Mouse (Mus musculus): ENCODE data around the gene Amer2. TPM values are rescaled to one million over a fixed set of nuclear protein-coding genes. Genes with fewer than 3 reads are reported as not detected.

Amer2 gene
- polyA plus RNA-seq, 1 experiment from 2014 or later = 0.34 TPM

DNA sequence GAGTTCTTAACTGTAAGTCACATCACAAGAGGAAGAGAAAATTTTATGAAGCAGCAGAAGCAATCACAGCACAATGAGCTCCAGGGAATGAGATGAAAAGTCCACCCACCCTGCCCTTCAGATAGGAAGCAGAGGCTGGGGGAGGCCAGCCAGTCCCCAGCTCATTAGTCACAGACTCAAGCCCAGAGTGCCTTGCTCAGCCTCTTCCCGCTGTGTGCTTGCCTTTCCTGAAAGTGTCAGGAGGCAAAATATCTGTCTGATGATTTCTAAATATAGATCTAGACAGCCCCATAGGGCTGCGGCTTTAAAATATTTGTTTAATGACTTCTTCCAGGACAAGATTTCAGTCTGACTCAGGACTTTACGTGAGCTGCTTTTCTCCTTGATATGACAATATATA lies 54.8 kb downstream of the Amer2 start:
- Histone ChIP-seq H3K9me3 (replicated peaks; ENCODE audit: control insufficient read depth, low read length) (no peaks in the 10 kb centered on the region), H3K4me2 (ENCODE audit: low read depth, low read length) (no peak overlapping the region), H3K4me1 (ENCODE audit: control insufficient read depth, low read depth, low read length) (no peaks in the 10 kb centered on the region), H3K4me3 (ENCODE audit: low read depth, low read length) (no peak overlapping the region), H3K27me3 (ENCODE audit: control insufficient read depth, insufficient read depth, low read depth, low read length) (no peaks in the 10 kb centered on the region), H3K9ac (ENCODE audit: low read depth, low read length) (no peak overlapping the region), H3K27ac (ENCODE audit: low read length) (no peak overlapping the region), H3K36me3 (ENCODE audit: control insufficient read depth, insufficient read depth) (no peaks in the 10 kb centered on the region)
- no peak for ATAC-seq (ENCODE audit: low read depth)
- 51% methylated on average over 3 of the region's 3 CpGs for WGBS (ENCODE audit: insufficient replicate concordance)

DNA sequence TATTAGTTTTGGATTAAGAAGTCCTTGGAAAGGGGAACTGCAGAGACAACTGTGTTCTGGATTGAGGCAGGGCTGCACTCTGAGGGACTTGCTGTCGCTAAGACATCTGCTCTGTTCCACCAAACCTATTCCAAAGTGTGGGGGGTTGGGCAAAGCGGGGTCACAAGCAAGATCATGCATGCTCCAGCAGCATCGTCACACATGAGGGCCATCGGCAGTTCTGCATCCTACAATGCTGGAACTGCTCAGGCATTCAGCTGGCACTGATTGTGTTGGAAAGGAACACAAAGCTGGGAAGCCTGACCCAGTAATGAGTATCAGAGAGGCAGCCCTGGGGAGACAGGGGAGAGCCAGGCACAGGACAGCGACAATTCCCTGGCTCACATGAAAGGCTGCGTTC lies 56.5 kb downstream of the Amer2 start:
- H3K4me3 ChIP-seq (ENCODE audit: low read depth, low read length) = no peak overlapping the region
- no peak for ATAC-seq (ENCODE audit: low read depth)
- H3K36me3 ChIP-seq (ENCODE audit: control insufficient read depth, insufficient read depth) = no peaks in the 10 kb centered on the region
- no peak overlapping the region for H3K4me2 ChIP-seq (ENCODE audit: low read depth, low read length)
- H3K4me1 ChIP-seq (ENCODE audit: control insufficient read depth, low read depth, low read length) = no peaks in the 10 kb centered on the region
- H3K27me3 ChIP-seq (ENCODE audit: control insufficient read depth, insufficient read depth, low read depth, low read length) = no peaks in the 10 kb centered on the region
- 63% methylated on average over 6 of the region's 6 CpGs for WGBS (ENCODE audit: insufficient replicate concordance)
- H3K27ac ChIP-seq (ENCODE audit: low read length) = no peak overlapping the region
- H3K9me3 ChIP-seq (replicated peaks; ENCODE audit: control insufficient read depth, low read length) = no peaks in the 10 kb centered on the region
- no peak overlapping the region for H3K9ac ChIP-seq (ENCODE audit: low read depth, low read length)

DNA sequence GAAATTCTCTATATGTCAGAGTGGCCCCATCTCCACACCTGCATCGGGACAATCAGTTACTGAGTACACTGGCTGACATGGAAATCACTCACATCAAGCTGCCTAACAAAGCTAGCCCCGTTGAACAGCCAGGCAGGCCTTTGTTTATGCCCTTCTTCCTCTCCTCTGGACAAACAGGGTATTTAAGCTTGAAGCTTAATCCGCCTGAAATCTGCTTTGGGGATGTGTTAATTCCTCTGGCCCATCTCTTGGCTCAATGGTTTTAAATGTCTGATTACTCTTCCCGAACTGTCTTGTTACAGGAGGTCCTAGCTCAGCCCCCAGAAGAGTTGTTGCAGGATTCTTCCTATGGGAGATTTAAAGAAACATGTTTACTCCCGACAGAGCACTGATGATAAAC lies 58.5 kb downstream of the Amer2 start:
- no peaks in the 10 kb centered on the region for H3K4me1 ChIP-seq (ENCODE audit: control insufficient read depth, low read depth, low read length)
- H3K9me3 ChIP-seq (replicated peaks; ENCODE audit: control insufficient read depth, low read length) = no peaks in the 10 kb centered on the region
- no peak overlapping the region for H3K4me3 ChIP-seq (ENCODE audit: low read depth, low read length)
- H3K27me3 ChIP-seq (ENCODE audit: control insufficient read depth, insufficient read depth, low read depth, low read length) = no peaks in the 10 kb centered on the region
- ATAC-seq (ENCODE audit: low read depth) = no peak
- H3K9ac ChIP-seq (ENCODE audit: low read depth, low read length) = no peak overlapping the region
- 46% methylated on average over 5 of the region's 5 CpGs for WGBS (ENCODE audit: insufficient replicate concordance)
- no peak overlapping the region for H3K27ac ChIP-seq (ENCODE audit: low read length)
- H3K4me2 ChIP-seq (ENCODE audit: low read depth, low read length) = no peak overlapping the region
- no peaks in the 10 kb centered on the region for H3K36me3 ChIP-seq (ENCODE audit: control insufficient read depth, insufficient read depth)

DNA sequence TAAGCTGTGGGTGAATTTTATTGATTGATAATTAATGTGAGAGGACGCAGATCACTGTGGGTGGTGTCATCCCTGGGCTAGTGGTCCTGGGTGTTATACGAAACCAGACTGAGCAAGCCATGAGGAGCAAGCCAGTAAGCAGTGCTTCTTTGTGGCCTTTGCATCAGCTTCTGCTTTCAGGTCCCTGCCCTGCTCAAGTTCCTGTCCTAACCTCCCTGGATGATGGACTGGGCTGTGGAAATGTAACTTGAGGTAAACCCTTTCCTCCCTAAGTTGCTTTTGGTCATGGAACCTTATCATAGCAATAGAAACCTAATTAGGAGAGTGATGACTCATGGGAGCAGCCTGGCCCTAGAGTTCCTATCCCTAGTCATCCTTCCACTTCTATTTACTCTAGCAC lies 59.1 kb downstream of the Amer2 start:
- Histone ChIP-seq H3K9me3 (replicated peaks; ENCODE audit: control insufficient read depth, low read length) (no peaks in the 10 kb centered on the region), H3K4me2 (ENCODE audit: low read depth, low read length) (no peak overlapping the region), H3K4me3 (ENCODE audit: low read depth, low read length) (no peak overlapping the region), H3K27ac (ENCODE audit: low read length) (no peak overlapping the region), H3K36me3 (ENCODE audit: control insufficient read depth, insufficient read depth) (no peaks in the 10 kb centered on the region), H3K9ac (ENCODE audit: low read depth, low read length) (no peak overlapping the region), H3K27me3 (ENCODE audit: control insufficient read depth, insufficient read depth, low read depth, low read length) (no peaks in the 10 kb centered on the region), H3K4me1 (ENCODE audit: control insufficient read depth, low read depth, low read length) (no peaks in the 10 kb centered on the region)
- no peak for ATAC-seq (ENCODE audit: low read depth)
- 43% methylated on average over 2 of the region's 2 CpGs for WGBS (ENCODE audit: insufficient replicate concordance)

DNA sequence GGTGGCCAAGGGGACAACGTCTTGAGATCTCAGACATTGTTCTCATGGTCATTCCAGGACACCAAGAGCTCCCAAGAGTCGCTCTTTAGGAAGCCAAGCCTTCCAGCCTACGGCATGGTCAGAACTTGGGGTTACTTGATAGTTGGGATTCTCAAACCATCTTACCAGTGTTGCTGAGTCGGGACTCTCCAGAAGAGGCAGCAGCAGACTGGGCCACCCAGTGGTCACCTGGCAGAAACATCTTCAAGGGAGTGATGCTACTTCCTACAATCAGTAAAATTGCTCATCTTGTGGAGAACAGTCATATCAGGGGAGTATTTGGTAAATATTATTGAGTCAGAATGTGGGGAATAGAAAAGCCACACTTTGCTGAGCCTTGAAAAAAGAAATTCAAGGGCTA lies 62.5 kb downstream of the Amer2 start:
- Histone ChIP-seq H3K9ac (ENCODE audit: low read depth, low read length) (no peak overlapping the region), H3K27me3 (ENCODE audit: control insufficient read depth, insufficient read depth, low read depth, low read length) (no peaks in the 10 kb centered on the region), H3K4me1 (ENCODE audit: control insufficient read depth, low read depth, low read length) (no peaks in the 10 kb centered on the region), H3K4me3 (ENCODE audit: low read depth, low read length) (no peak overlapping the region), H3K9me3 (replicated peaks; ENCODE audit: control insufficient read depth, low read length) (no peaks in the 10 kb centered on the region), H3K36me3 (ENCODE audit: control insufficient read depth, insufficient read depth) (no peaks in the 10 kb centered on the region), H3K4me2 (ENCODE audit: low read depth, low read length) (no peak overlapping the region), H3K27ac (ENCODE audit: low read length) (no peak overlapping the region)
- ATAC-seq (ENCODE audit: low read depth) = no peak
- 41% methylated on average over 4 of the region's 4 CpGs for WGBS (ENCODE audit: insufficient replicate concordance)

DNA sequence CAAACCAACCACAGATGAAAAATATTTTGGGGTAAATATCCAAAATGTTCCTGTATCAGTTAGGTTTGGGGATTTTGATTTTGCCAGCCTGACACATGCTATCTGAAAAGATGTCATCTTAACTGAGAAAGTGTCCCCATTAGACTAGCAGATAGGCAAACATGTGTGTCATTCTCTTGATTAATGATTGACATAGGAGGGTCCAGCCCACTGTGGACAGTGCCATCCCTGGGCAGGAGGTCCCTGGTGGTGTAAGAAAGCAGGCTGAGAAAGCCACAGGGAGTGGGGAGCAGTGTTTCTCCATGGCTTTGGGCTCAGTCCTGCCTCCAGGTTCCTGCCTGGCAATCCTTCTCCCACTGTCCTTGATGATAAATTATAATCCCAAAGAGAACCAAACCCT lies 63.3 kb downstream of the Amer2 start:
- no peaks in the 10 kb centered on the region for H3K9me3 ChIP-seq (replicated peaks; ENCODE audit: control insufficient read depth, low read length)
- no peak overlapping the region for H3K4me2 ChIP-seq (ENCODE audit: low read depth, low read length)
- no peak overlapping the region for H3K9ac ChIP-seq (ENCODE audit: low read depth, low read length)
- no peaks in the 10 kb centered on the region for H3K4me1 ChIP-seq (ENCODE audit: control insufficient read depth, low read depth, low read length)
- H3K27me3 ChIP-seq (ENCODE audit: control insufficient read depth, insufficient read depth, low read depth, low read length) = no peaks in the 10 kb centered on the region
- H3K4me3 ChIP-seq (ENCODE audit: low read depth, low read length) = no peak overlapping the region
- H3K36me3 ChIP-seq (ENCODE audit: control insufficient read depth, insufficient read depth) = no peaks in the 10 kb centered on the region
- H3K27ac ChIP-seq (ENCODE audit: low read length) = no peak overlapping the region
- ATAC-seq (ENCODE audit: low read depth) = peak; percentile 56; the same call in 1 of the 2 replicates

Other genes starting within 250 kb of the Amer2 start
- 4.0 and 5.3 TPM in 2 replicates for gene Atp8a2, start 176.1 kb upstream of the Amer2 start, polyA plus RNA-seq (2015; fragmentation: Nextera tagmentation; extraction: Ambion mirVana)
- 0.05 and 0.08 TPM in 2 replicates for gene Nupl1, start 121.8 kb upstream of the Amer2 start, polyA plus RNA-seq (2015; fragmentation: Nextera tagmentation; extraction: Ambion mirVana)
- gene Gm49336, start 121.8 kb upstream of the Amer2 start, polyA plus RNA-seq (2015; fragmentation: Nextera tagmentation; extraction: Ambion mirVana) = 25.0 and 27.9 TPM in 2 replicates
- gene Mtmr6, start 108.0 kb upstream of the Amer2 start, polyA plus RNA-seq (2015; fragmentation: Nextera tagmentation; extraction: Ambion mirVana) = 13.1 and 14.2 TPM in 2 replicates

Measured in liver, embryonic 16.5 days (tissue).